ENCODE assay signal across 22 mouse cellular contexts in genomic region chr19:37203371-37203770, GRCm38 (mm10).
"Had no signal": no experiment of that assay in that cellular context is flagged by ENCODE, and none has a peak within 500 bp of the region (broad histone marks: within the 10 kb centered on the region; RNA-seq: fewer than 3 reads in every experiment).

No protein-coding gene starts in this region.

- H3K9ac ChIP-seq: limb, embryonic 13.5 days; midbrain, embryonic 13.5 days; neural tube, embryonic 13.5 days; stomach, embryonic 15.5 days had no signal

- ATAC-seq: intestine, embryonic 16.5 days; midbrain, embryonic 13.5 days; midbrain, embryonic 16.5 days had no signal

- DNase-seq: kidney, adult 18-20 months; kidney, adult 9 months; kidney, postnatal 25 days; layer of hippocampus, adult 9-11 months; lung, adult 2 months; lung, postnatal 14 days; lung, postnatal 4 days; retina, postnatal 1 day; right cerebral cortex, postnatal 25 days; spleen, adult 18-20 months; thymus, postnatal 25 days had no signal

- H3K4me1 ChIP-seq: limb, embryonic 13.5 days had no signal

- H3K4me3 ChIP-seq: layer of hippocampus, adult 2 months; limb, embryonic 10.5 days; limb, embryonic 13.5 days; midbrain, embryonic 10.5 days; midbrain, embryonic 13.5 days; myocyte; neural tube, embryonic 13.5 days; stomach, embryonic 15.5 days had no signal

- H3K27ac ChIP-seq: kidney, postnatal 0 days; layer of hippocampus, adult 2 months; limb, embryonic 10.5 days; limb, embryonic 13.5 days; midbrain, embryonic 10.5 days; midbrain, embryonic 13.5 days; neural tube, embryonic 13.5 days; stomach, embryonic 15.5 days had no signal

- H3K4me2 ChIP-seq: limb, embryonic 13.5 days; midbrain, embryonic 13.5 days; neural tube, embryonic 13.5 days; stomach, embryonic 15.5 days had no signal

- H3K27me3 ChIP-seq: limb, embryonic 13.5 days; neural tube, embryonic 13.5 days; stomach, embryonic 15.5 days had no signal

- H3K36me3 ChIP-seq: limb, embryonic 10.5 days; limb, embryonic 13.5 days; midbrain, embryonic 10.5 days; midbrain, embryonic 13.5 days; neural tube, embryonic 13.5 days; stomach, embryonic 15.5 days had no signal

- H3K9me3 ChIP-seq: limb, embryonic 10.5 days; limb, embryonic 13.5 days; midbrain, embryonic 10.5 days; midbrain, embryonic 13.5 days; neural tube, embryonic 13.5 days; stomach, embryonic 15.5 days had no signal
